Mouse (Mus musculus): ENCODE data around the gene Scel.
A peak's percentile ranks its signal among the peaks of the same experiment; 100 is the strongest.

The Scel gene

DNA sequence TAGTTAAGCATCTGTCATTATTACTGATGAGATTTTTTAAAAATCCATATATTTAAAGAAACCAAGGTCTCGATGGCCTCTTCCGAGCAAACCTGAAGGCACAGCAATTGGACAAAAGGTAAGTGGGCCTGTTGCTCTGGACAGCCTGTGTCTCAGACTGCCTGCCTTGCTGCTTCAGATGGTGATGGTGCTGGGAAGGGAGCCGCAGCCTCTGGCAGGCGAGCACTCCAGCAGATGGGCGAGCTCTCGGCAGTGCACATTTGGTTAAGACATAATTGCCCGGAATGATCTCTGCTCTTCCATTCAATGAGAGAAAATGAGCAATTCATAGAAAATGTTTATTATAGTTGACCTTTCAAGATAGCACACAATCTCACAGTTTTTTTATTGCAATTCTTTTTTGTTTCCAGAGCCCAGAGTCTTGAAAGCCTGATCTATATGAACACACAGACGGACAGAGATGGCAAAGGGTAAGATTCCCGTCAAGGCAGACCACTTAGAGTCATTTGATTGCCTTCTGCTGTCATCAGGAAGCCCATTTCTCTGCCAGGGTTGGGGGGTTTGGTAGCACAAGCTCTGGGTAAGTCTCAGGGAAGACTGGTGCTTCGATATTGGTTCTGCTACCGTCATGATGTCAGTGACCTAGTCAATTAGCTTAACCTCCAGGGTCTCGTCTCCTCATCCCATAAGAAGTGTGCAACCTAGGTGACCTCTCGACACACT, 58.6 kb downstream of the Scel start:
- DNase-seq (ENCODE audit: low spot score), result no peak

DNA sequence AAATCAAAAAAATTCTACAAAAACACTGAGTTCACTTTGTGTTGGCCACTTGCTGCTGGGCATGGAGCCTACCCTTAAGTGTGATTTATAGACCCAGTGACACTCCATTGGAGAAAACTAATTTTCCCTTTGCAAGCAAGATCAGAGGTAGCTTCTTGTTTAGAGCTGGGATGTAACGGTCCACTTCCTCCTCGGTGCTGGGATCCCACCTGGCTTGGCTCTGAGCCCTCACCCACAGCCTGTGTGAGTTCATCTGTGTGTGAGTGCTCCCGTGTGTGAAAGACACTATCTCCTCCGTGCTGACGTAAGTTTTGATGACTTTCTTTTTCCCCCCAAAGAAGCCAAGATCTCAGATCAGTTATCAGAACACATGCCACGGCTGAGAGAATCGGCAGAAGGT, 62.7 kb downstream of the Scel start:
- DNase-seq (ENCODE audit: low spot score), result no peak

DNA sequence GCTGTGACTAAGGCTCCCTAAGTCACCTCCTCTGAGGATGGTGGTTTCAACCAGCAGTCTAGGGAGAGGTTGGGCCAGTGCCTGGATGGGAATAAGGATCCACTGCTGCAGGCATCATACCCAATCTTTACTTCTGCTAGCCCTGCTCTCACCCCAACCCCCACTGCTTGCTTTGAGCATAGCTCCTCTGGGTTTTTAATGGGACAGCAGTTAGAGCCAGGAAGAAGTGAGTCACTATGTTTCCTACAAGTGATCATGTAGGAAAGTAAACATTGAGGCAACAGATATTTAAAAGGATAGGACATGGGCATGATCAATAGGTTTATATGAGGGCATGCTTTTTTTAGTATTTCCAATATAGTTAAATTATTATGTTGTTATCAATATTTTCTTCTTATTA, 63.9 kb downstream of the Scel start:
- DNase-seq (ENCODE audit: low spot score), result no peak

- DNase-seq (ENCODE audit: low spot score), result no peak
Observed at GRCm38 (mm10) chr14:103586662-103587061, 73.5 kb downstream of the Scel start.

- no peak for DNase-seq (ENCODE audit: low spot score)
Observed at GRCm38 (mm10) chr14:103587208-103587900, 74.2 kb downstream of the Scel start.

DNA sequence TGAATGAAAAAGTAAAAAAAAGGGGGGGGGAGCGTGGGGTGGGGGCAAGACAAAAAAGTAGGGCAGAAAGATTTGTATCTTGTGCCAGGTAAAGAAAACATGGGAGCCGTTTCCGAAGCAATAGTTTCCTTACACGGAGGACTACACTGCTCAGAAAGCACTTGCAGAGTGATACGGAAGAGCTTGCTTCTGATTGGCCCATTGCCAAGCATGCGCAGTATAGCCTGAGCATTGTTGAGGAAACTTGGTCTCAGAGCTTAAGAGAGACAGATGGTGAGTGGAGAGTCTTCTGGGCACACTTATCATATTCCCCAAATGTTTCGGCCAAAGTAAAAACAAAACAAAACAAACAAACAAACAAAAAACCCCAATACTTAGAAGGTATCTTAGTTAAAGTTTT, 76.7 kb downstream of the Scel start:
- DNase-seq (ENCODE audit: low spot score), result no peak

- no peak for DNase-seq (ENCODE audit: low spot score)
Observed at GRCm38 (mm10) chr14:103595870-103596269, 82.7 kb downstream of the Scel start.

GRCm38 (mm10) chr14:103608063-103608462, 94.9 kb downstream of the Scel start:
- no peak for DNase-seq (ENCODE audit: low spot score)

DNA sequence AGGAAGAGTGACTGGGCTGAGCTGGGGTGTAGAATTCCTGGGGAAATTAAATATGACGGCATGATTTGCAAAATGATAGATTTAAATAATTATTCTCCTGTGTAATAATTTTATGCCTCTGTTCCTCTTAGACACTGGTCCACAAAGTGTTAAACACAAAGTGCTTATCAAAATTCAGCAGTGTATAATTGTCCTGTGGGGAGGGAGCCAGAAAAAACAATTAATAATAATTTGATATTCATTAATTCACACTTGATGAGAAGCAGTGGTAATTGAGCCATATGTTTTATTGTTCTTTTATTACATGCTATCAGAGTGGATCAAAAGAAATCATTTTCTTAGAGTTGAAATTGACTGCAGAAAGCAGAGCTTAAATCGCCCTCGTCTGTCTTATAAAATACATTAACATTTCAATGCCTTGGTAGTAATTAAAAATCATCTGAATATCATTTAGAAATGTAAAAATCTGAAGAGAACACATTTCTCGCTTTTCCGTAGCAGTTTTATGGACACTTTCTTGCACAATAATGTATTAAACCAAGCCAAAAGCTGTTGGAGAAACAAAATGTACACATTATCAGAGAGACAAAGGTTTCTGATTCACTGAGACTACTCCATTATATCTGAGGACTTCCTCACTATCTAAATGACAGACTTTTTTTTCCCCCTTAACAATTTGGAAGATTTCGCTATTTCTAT, 100.6 kb downstream of the Scel start:
- DNase-seq (ENCODE audit: low spot score), result no peak

DNA sequence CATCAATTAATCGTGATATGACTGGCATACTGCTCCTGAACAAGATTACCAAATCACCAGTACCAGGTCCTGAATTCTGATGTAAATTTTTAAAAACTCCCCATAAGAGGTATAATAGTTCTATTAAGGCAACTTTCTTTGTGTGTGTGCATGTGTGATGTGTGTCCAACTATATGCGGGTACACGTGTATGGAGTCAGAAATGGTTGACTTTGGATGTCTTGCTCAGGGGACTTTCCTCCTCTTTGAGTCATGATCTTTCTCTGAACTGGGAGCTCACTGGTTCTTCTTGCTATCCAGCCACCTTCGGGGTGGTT, 101.1 kb downstream of the Scel start:
- no peak for DNase-seq (ENCODE audit: low spot score)

- DNase-seq (ENCODE audit: low spot score), result no peak
Observed at GRCm38 (mm10) chr14:103619756-103620155, 106.6 kb downstream of the Scel start.

DNA sequence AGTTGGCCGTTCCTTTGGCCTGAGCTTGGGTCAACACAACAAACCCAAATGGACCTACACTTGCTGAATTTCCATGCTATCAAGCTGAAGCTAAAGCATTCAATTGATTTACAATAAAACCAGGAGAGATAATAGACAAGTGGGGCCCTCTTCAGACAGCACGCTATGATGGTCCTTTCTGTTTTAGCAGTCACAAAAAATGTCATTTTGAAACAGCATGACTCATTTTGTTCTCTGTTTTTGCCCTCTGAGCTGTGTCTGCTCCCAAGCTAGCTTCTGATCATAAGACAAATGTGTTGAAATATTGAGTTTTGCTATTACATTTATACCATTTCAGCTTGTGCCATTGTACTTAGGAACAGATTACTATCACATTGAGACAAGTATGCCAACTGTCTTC, 108.1 kb downstream of the Scel start:
- no peak for DNase-seq (ENCODE audit: low spot score)

- DNase-seq (ENCODE audit: low spot score), result no peak
Observed at GRCm38 (mm10) chr14:103626100-103626499, 113.0 kb downstream of the Scel start.

DNA sequence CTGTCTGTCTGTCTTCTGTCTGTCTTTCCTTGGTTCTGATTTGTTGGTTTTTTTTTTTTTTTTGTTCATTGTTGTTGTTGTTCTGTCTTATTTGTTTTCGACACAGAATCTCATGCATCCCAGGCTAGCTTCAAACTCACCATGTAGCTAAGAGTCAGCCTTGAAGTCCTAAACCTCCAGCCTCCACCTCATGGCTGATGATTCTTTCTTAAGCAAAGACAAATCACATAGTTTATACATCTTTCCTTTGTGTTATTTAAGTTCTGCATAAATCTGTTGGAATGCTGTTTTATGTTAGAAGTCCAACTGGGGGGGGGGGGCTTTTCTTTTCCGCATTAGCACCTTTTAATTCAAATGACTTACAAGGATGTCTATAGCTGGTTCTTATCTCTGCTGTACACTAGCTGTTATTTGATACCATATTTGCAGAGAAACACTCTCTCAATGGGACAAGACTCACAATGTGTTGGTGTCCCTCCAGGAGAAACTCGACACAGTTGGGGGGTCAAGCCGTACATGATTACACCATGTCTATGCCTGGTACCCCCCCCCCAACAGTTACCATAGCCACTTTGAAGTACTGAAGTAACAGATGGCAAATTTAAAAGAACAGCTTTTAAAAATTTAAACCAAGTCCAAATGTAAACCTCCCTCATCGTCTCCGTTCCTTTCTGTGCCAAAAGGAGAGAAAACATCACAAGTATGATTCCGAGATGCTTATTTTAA, 116.7 kb downstream of the Scel start:
- no peak for DNase-seq (ENCODE audit: low spot score)

DNA sequence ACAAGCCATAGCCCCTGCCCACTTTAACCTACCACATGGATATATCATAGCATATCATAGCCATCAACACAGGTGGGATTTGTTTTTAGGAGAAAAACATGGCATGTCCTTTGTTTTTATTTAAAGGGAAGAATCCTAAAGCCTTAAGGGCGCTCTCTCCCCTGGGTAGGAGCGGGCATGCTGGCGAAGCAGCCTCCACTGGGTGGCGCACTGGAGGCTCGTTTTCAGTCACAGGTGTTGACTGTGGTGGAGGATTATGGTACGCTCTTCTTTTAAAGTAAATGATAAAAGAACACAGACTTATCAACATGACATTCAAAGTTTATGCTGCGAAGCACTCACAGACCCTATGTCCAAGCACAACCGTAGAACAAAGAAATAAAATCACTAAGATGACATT, 117.4 kb downstream of the Scel start:
- DNase-seq (ENCODE audit: low spot score), result no peak

GRCm38 (mm10) chr14:103643933-103644332, 130.8 kb downstream of the Scel start:
- DNase-seq (ENCODE audit: low spot score), result no peak

DNA sequence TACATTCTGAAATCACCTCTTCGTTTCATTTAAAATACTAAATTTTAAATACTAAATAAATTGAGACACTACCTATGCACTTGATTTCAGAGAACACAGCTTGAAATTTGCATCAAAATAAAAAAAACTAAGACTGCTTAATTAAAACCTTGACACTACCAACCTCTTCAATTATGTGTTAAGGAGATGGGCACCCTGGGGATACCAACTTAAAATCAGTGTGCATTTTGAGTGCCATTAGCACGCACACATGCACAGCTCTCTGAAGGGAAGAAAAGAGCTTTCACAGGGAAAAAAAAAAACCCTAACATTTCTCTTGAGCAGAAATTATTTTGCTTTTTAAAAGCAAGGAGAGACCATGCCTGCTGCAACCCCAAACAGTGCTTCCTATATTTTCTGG, 134.8 kb downstream of the Scel start:
- no peak for DNase-seq (ENCODE audit: low spot score)

- DNase-seq (ENCODE audit: low spot score), result no peak
Observed at GRCm38 (mm10) chr14:103648623-103649255, 135.6 kb downstream of the Scel start.

GRCm38 (mm10) chr14:103649302-103649701, 136.2 kb downstream of the Scel start:
- no peak for DNase-seq (ENCODE audit: low spot score)

- DNase-seq (ENCODE audit: low spot score), result peak; percentile 14
Observed at GRCm38 (mm10) chr14:103649896-103650334, 136.8 kb downstream of the Scel start, which contains the start of gene Slain1. Gene Slain1 (plus strand): TSS chr14:103650228.

- no peak for DNase-seq (ENCODE audit: low spot score)
Observed at GRCm38 (mm10) chr14:103650413-103651101, 137.4 kb downstream of the Scel start.

All from urinary bladder, postnatal 10 days (tissue).